Mouse (Mus musculus): ENCODE measurements around the gene Mrps18a.

- TF ChIP-seq CTCF (IDR thresholded peaks at IDR 0.05; ENCODE audit: borderline replicate concordance, extremely low read depth, insufficient read depth, insufficient read length) = no peak
- no peak for TF ChIP-seq POLR2A (IDR thresholded peaks at IDR 0.05; ENCODE audit: borderline replicate concordance, extremely low read depth, insufficient read depth, insufficient read length, poor library complexity, severe bottlenecking)
Observed at GRCm38 (mm10) chr17:46063283-46063973, 47.4 kb upstream of the Mrps18a start.
